Mouse (Mus musculus) natural killer cell, adult 2 months (primary cell): ENCODE measurements around the gene Shisa8.
"Not testable (repeated sequence)": the region's sequence is repeated elsewhere in the genome, so short reads cannot be mapped to it uniquely, and the experiment has no call there.

Source experiments
- DNase-seq, 2 experiments: peaks; one replicate each; pipeline ENCODE4 v3.0.0; 2022; ENCODE audit warnings: low spot score in 2 of 2

Shisa8 gene

GRCm38 (mm10) chr15:82212752-82213063 is at the start of gene Shisa8:
Gene Shisa8 (minus strand): TSS chr15:82212815.
- no peak for DNase-seq

DNA sequence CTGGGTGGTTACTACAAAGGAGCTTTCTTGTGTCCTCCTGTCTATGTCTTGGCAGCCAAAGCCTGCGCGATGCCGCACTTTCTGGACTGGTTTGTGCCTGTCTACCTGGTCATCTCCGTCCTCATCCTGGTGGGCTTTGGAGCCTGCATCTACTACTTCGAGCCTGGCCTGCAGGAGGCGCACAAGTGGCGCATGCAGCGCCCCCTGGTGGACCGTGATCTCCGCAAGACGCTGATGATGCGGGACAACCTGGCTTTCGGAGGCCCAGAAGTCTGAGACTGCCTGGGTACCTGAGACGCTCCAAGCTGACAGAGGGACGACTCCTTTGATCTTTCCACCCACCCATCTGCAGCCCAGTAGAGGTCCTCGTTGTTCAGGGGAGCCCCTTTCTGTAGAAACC is 46.9 kb upstream of the Shisa8 start:
- DNase-seq: peak; percentile 56 to 78

GRCm38 (mm10) chr15:82255944-82256383 is 43.3 kb upstream of the Shisa8 start:
- DNase-seq: no peak

DNA sequence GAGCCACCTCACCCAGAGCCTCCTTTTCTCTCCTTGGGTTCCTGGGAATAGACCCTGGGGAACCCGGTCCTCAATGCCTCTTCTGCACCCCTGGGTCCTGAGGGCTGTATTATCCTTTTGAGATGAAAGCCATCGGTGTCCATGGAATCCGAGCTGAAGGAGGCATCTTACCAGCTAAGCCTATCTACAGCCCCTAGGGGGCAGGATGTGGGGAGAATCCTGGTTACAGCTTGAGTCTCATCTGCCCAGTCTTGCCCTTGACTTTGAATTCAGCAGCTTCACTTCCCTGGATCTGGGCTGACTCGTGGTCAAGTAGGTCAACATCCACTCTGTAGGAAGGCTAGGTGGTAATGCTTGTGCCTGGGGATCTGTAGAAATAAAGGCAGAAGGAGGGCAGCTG is 42.6 kb upstream of the Shisa8 start:
- DNase-seq: no peak

DNA sequence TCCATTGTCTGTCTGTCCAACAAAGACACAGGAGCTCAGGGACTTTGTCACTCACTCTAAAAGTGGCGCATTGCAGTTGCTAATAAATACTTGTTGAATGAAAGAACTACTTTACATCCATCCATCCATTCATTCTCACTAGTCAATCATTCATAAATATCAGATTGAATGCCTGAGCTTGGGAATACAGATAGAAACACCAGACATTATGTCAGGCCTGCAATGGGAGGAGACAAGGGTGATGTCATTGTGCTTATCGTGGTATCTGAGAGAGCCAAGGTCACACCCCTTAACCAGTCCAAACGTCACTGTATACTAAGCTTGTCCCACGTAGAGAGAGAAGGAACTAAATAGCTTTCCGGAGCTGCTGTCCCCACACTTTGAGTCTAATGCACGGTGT is 39.5 kb upstream of the Shisa8 start, which contains the start of gene 1500009C09Rik:
Gene 1500009C09Rik, plus strand, starts transcription at position 301 of the 400 bp plus-strand sequence.
- no peak for DNase-seq

DNA sequence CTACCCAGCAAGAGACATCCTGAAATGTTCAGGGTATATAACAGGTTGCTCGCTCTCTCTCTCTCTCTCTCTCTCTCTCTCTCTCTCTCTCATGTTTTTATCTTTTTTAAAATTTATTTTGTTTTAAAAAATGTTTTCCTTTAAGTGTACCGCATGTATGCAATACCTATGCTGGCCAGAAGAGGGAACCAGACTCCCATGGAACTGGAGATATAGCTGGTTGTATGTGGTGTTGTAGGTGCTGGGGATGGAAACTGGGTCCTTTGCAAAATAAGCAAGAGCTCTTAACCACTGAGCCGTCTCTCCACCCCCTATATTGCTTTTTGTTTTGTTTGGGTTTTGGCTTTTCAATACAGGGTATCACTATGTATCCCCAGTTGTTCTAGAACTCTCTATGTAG is 39.0 kb upstream of the Shisa8 start:
- no peak for DNase-seq

DNA sequence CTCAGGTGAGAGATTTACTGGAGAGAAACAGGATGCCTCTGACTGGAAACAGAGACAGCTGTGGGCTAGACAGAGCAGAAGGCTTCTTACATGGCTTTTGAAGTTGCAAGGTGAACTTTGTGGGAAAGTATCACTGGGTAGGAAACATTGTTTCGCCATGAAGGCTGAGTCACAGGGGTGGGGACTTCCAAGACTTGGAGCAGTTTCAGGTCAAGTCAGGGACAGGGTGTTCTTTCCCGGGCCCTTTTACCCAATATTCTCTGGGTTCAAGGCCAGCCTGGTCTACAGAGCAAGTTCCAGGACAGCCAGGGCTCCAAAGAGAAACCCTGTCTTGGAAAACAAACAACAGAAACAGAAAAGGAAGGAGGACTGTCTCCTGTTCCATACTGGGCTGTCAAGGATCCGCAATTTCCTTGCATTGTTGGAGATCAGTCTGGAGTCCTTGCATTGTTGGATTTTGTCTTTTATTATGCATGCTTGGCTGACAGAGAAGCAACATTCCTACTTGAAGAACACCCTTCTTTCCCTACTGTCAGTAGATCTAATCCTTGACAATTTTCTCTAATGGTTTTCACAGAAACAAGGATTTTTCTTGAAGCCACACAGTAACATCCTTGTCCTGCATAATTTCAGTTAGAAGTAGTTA is 34.6 kb upstream of the Shisa8 start:
- DNase-seq: no peak

- not testable (repeated sequence) for DNase-seq
Measured at GRCm38 (mm10) chr15:82244805-82245161, 32.2 kb upstream of the Shisa8 start.

DNA sequence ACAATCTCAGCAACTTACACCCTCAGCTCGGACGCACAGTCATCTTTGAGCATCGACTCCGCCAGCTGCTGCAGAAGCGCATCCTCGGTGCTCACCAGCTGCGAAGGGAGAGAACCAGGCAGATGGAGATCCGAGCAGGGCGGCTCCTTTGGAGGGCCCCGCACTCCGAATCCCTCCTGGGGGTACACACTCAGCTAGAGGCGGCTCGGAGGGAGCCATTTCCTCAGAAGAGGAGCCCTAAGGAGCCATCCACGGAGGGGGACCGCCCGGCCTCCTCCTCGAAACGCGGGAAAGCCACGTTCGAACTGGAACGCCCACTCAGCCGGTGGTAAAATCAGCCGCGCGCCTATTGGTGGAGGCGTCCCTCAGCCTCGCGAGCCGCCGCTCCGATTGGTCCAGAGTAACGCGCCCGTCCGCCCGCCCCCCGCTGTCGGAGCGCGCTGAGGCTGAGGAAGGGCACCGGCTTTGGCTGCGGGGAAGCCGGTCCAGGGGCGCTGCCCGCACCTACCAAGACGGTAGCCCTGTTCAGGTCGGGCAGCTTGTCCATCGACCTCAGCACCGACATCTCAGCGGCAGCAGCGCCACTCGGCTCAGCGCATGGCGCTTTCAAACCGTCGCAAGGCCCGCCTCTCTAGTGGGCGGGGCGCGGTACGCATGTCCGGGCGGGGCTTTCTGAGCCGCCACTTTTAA is 31.6 kb upstream of the Shisa8 start, which contains the start of gene Cenpm:
Gene Cenpm, minus strand, starts transcription at position 634 of the 690 bp plus-strand sequence.
- DNase-seq: peak; percentile 86 to 90

- DNase-seq: no peak
Measured at GRCm38 (mm10) chr15:82243742-82244114, 31.1 kb upstream of the Shisa8 start.

DNA sequence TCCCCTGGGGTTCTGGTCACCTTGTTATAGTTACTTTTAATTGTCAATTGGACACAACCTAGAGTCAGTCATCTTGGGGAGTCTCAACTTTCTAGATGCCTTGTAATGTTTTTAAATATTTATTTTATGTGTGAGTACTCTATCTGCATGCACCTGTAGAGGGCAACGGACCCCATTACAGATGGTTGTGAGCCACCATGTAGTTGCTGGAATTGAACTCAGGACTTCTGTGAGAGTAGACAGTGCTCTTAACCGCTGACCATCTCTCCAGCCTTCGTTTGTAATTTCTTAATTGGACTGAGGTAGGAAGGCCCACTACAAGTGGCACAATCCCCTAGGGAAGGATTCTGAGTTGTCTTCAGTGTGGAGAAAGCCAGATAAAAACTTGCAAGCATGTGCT is 30.7 kb upstream of the Shisa8 start:
- DNase-seq: no peak

- peak; percentile 78 to 87 for DNase-seq
Measured at GRCm38 (mm10) chr15:82236565-82236964, 23.9 kb upstream of the Shisa8 start.

GRCm38 (mm10) chr15:82235661-82236060 is 23.0 kb upstream of the Shisa8 start:
- DNase-seq: no peak

DNA sequence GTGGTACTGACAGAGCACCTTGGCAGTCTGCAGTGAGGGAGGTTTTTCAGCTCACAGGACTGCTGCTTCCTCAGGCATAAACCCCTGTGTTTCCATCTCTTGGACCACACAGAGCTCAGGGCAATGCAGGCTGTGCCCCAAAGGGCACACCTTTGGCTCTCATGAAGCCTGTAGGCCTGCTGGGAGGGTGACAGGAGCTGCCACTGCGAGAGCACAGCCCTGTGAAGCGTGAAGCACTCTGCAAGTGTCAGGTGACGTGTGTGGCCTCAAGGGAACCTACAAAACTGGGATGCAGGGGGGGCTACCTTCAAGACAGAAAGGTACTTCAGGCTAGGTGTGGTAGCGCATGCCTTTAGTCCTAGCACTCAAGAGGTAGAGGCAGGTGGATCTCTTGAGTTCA is 20.0 kb upstream of the Shisa8 start:
- no peak for DNase-seq

DNA sequence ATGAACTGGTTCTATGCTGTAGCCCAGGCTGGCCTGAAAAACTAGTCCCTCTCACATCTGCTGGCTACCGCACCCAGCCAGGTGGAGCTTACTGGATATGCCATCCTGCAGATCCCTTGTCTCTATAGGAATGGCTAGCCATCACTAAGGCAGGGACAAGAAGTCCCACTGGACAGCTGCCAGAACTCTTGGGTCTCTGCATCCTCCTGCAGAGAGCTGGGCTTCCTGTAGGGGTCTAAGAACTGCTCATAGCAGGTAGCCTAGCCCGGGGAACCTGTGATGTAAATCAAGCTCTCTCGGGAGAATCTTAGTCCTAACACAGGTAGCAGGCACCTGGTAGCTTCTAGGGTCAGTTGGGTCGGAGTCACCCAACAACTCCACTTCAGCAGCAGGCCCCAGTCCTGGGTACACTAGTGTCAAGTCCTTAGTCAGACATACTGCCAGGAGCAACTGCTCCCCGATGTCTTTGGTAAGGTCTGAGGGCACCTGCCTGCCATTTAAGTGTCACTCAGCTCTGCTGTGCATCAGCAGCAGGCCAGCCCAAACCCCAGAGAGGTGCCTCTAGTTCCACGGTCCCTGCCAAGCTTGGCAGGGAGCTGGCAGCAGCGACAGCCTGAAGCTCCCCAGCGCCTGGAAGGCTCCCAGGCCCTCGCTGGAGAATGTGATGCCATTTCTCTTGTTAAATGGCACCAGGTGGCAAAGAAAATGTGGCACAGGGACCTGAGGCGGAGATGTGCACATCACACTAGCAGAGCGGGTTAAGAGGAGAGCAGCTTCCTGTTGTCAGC is 19.2 kb upstream of the Shisa8 start:
- DNase-seq: no peak

DNA sequence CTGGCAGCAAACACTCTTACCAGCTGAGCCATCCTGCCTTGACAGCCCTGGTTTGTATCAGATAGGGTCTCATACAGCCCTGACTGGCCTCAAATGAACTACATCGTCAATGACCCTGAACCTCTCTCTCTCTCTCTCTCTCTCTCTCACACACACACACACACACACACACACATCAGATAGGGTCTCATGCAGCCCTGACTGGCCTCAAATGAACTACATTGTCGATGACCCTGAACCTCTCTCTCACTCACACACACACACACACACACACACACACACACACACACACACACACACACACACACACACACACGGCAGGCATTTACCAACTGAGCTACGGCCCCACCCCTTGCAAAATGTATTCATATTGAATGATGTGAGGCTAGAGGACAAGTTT is 18.5 kb upstream of the Shisa8 start:
- no peak for DNase-seq

GRCm38 (mm10) chr15:82230098-82230611 is 17.5 kb upstream of the Shisa8 start:
- no peak for DNase-seq

GRCm38 (mm10) chr15:82229542-82230045 is 17.0 kb upstream of the Shisa8 start:
- DNase-seq: peak in 1 of 2 experiments; percentile 56

DNA sequence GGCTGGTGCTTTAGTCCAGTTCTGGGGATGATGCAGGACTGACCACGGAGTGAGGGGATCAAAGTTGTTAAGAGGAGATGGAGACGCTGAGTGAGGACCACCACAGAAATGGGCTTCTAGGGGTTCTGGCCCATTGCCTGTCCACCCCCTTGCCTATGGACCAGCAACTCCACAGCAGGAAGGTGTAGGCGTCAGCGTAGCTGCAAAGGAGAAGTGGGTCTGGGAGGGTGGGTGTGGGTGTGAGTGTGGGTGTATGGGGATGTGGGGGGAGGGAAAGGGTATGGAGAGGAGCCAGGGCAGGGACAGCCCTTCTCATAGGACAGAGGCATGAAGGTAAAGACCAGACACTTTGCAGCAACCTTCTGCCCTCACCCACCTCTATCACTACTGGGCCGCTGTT is 13.2 kb upstream of the Shisa8 start:
- no peak for DNase-seq

GRCm38 (mm10) chr15:82224602-82225215 is 12.1 kb upstream of the Shisa8 start:
- DNase-seq: no peak

GRCm38 (mm10) chr15:82223657-82224601 is 11.3 kb upstream of the Shisa8 start, which contains the start of gene Tnfrsf13c:
Gene Tnfrsf13c (minus strand): TSS chr15:82224369.
- peak; percentile 66 to 83 for DNase-seq
